8 mouse cellular contexts compared by ENCODE assay signal in the genomic region with DNA sequence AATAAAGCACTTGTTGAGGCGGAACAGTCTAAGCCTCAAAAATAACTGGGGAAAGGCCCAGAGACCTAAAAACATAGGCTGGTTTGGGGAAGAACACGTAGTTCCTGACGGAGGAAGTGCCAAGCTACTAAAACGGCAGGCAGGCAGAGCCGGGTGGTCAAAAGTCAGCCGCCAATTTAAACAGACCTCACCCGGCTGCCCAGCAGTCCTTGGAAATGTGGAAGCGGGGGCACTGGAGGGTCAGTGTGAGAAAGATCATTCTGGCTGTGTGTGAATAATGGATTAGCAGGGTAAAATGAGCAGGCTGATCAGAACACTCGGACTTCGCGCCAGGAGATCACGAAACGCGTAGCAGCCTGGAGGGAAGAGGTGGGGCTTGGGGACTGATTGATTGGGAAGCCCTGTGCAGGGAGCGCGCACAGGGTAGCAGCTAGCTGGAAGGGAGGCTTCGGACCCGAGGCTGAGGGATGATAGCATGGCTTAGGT. TPM values are rescaled to one million over a fixed set of nuclear protein-coding genes. Genes with fewer than 3 reads are reported as not detected.
A peak's percentile ranks its signal among the peaks of the same experiment; 100 is the strongest.
DNase-seq lines count a peak whose midpoint lies in the region; ATAC-seq and TF ChIP-seq lines count a peak whose summit lies in the region.

No protein-coding gene starts in this region.

- H3K9me3 ChIP-seq in forebrain, embryonic 10.5 days = no peaks in the 10 kb centered on the region
- no peaks in the 10 kb centered on the region for H3K9me3 ChIP-seq in limb, embryonic 11.5 days (ENCODE audit: control insufficient read depth, low read length)
- no peaks in the 10 kb centered on the region for H3K9me3 ChIP-seq in midbrain, embryonic 10.5 days (replicated peaks)

- peak overlapping the region; percentile 86 for H3K27ac ChIP-seq in spleen, adult 2 months (ENCODE audit: insufficient read depth, low read length)
- H3K27ac ChIP-seq in forebrain, embryonic 10.5 days = peak overlapping the region; percentile 88
- peak overlapping the region; percentile 99 for H3K27ac ChIP-seq in limb, embryonic 11.5 days (replicated peaks; ENCODE audit: low read depth, low read length)
- peak overlapping the region; percentile 86 for H3K27ac ChIP-seq in midbrain, embryonic 10.5 days (replicated peaks)

- peak overlapping the region; percentile 43 for H3K4me2 ChIP-seq in limb, embryonic 11.5 days (ENCODE audit: low read depth, severe bottlenecking)

- intact Hi-C loops in heart, postnatal 25 days (cut with DNase I) = loop anchor here (2.0 to 10.0 kb wide), 3 partner anchors 25 to 355 kb away; a partner anchor contains a TSS

- peaks cover 13% of the 10 kb centered on the region; the same call in 1 of the 2 replicates for H3K4me1 ChIP-seq in spleen, adult 2 months (ENCODE audit: control insufficient read depth, insufficient read depth, insufficient read length)
- H3K4me1 ChIP-seq in forebrain, embryonic 10.5 days = peaks cover 61% of the 10 kb centered on the region
- peaks cover 33% of the 10 kb centered on the region for H3K4me1 ChIP-seq in limb, embryonic 11.5 days (ENCODE audit: control insufficient read depth, insufficient read depth, low read length)
- H3K4me1 ChIP-seq in midbrain, embryonic 10.5 days = peaks cover 51% of the 10 kb centered on the region

- peak in 1 of 2 experiments; percentile 37 for DNase-seq in spleen, adult 2 months (ENCODE audit: low read depth in 1 of 2, low spot score in 2 of 2)
- no peak for DNase-seq in spleen, postnatal 4 days (ENCODE audit: low spot score in 2 of 2)
- peak; percentile 60 for DNase-seq in forebrain, embryonic 10.5 days (ENCODE audit: extremely low spot score, low spot score)
- peak; percentile 29 for DNase-seq in heart, postnatal 25 days (ENCODE audit: low spot score)
- peak; percentile 68 for DNase-seq in limb, embryonic 11.5 days (ENCODE audit: low spot score)
- peak; percentile 64 for DNase-seq in midbrain, embryonic 10.5 days (ENCODE audit: low spot score)
- DNase-seq in cerebellum, adult 11 months = no peak
- DNase-seq in left cerebral cortex, adult 18-20 months (ENCODE audit: low spot score in 2 of 2) = no peak

- peak overlapping the region; percentile 48; the same call in 1 of the 2 replicates for H3K9ac ChIP-seq in limb, embryonic 11.5 days (ENCODE audit: low read length)

- H3K27me3 ChIP-seq in spleen, adult 2 months (ENCODE audit: control insufficient read depth, insufficient read depth, low read length) = no peaks in the 10 kb centered on the region
- peaks cover 27% of the 10 kb centered on the region for H3K27me3 ChIP-seq in forebrain, embryonic 10.5 days (ENCODE audit: poor library complexity, severe bottlenecking)
- H3K27me3 ChIP-seq in limb, embryonic 11.5 days (ENCODE audit: control insufficient read depth, insufficient read depth, low read length) = no peaks in the 10 kb centered on the region
- peaks cover 28% of the 10 kb centered on the region for H3K27me3 ChIP-seq in midbrain, embryonic 10.5 days (ENCODE audit: low read depth, poor library complexity, severe bottlenecking)

- ATAC-seq in limb, embryonic 11.5 days (ENCODE audit: insufficient number of reproducible peaks, low FRiP score, low TSS enrichment, low read depth) = no peak

- TF ChIP-seq POLR2A in spleen, adult 2 months (IDR thresholded peaks at IDR 0.05; ENCODE audit: low read depth, low read length) = no peak

- peak overlapping the region; percentile 31 for H3K4me3 ChIP-seq in spleen, adult 2 months (ENCODE audit: extremely low read depth, insufficient read depth, insufficient read length)
- H3K4me3 ChIP-seq in forebrain, embryonic 10.5 days = peak overlapping the region; percentile 47
- H3K4me3 ChIP-seq in limb, embryonic 11.5 days (ENCODE audit: low read depth, low read length) = no peak overlapping the region
- H3K4me3 ChIP-seq in midbrain, embryonic 10.5 days = peak overlapping the region; percentile 50

- TF ChIP-seq CTCF in spleen, adult 2 months (IDR thresholded peaks at IDR 0.05; ENCODE audit: extremely low read depth, insufficient read depth, insufficient read length, insufficient replicate concordance) = no peak

- H3K36me3 ChIP-seq in spleen, adult 2 months (ENCODE audit: control insufficient read depth, insufficient read depth, low read length) = no peaks in the 10 kb centered on the region
- H3K36me3 ChIP-seq in forebrain, embryonic 10.5 days (replicated peaks) = peaks cover 24% of the 10 kb centered on the region
- H3K36me3 ChIP-seq in limb, embryonic 11.5 days (ENCODE audit: control insufficient read depth, insufficient read depth, low read length) = no peaks in the 10 kb centered on the region
- H3K36me3 ChIP-seq in midbrain, embryonic 10.5 days = peaks cover 22% of the 10 kb centered on the region

- 4% methylated on average over 18 of the region's 18 CpGs for WGBS in spleen, adult 2 months
- 3% methylated on average over 18 of the region's 18 CpGs for WGBS in forebrain, embryonic 10.5 days
- WGBS in limb, embryonic 11.5 days = 3% methylated on average over 18 of the region's 18 CpGs
- WGBS in midbrain, embryonic 10.5 days = 4% methylated on average over 18 of the region's 18 CpGs

RNA-seq across cellular contexts. Expression of a gene that starts 4.6 kb away (rescaled TPM):
- polyA plus RNA-seq in spleen, adult 2 months (2012; rRNA removed) = 8.6 and 8.8 TPM in 2 replicates
- 260 and 269 TPM in 2 replicates for polyA plus RNA-seq in forebrain, embryonic 10.5 days (2016; fragmentation: Nextera tagmentation; extraction: Ambion mirVana)
- total RNA-seq in heart, postnatal 25 days (2021) = 10 to 100 TPM; 18.4 to 18.6 TPM
- polyA plus RNA-seq in limb, embryonic 11.5 days (2014; fragmentation: Nextera tagmentation; extraction: Ambion mirVana) = 250 and 252 TPM in 2 replicates
- polyA plus RNA-seq in midbrain, embryonic 10.5 days (2016; fragmentation: Nextera tagmentation; extraction: Ambion mirVana) = 247 and 256 TPM in 2 replicates
- 10 to 100 TPM; 33.9 to 42.3 TPM for total RNA-seq in left cerebral cortex, adult 18-20 months (2021)

RNA-seq across cellular contexts. Expression of a gene that starts 9.5 kb away (rescaled TPM):
- 19.4 and 25.0 TPM in 2 replicates for polyA plus RNA-seq in spleen, adult 2 months (2012; rRNA removed)
- polyA plus RNA-seq in forebrain, embryonic 10.5 days (2016; fragmentation: Nextera tagmentation; extraction: Ambion mirVana) = 5.5 and 8.7 TPM in 2 replicates
- total RNA-seq in heart, postnatal 25 days (2021) = 10 to 100 TPM; 12.7 to 14.2 TPM
- 11.5 and 11.6 TPM in 2 replicates for polyA plus RNA-seq in limb, embryonic 11.5 days (2014; fragmentation: Nextera tagmentation; extraction: Ambion mirVana)
- polyA plus RNA-seq in midbrain, embryonic 10.5 days (2016; fragmentation: Nextera tagmentation; extraction: Ambion mirVana) = 4.6 and 5.8 TPM in 2 replicates
- 1 to 10 TPM; 1.3 TPM for total RNA-seq in left cerebral cortex, adult 18-20 months (2021)

RNA-seq across cellular contexts. Expression of a gene that starts 16.6 kb away (rescaled TPM):
- polyA plus RNA-seq in spleen, adult 2 months (2012; rRNA removed) = 3.0 and 3.4 TPM in 2 replicates
- 63.0 and 65.9 TPM in 2 replicates for polyA plus RNA-seq in forebrain, embryonic 10.5 days (2016; fragmentation: Nextera tagmentation; extraction: Ambion mirVana)
- 10 to 100 TPM; 10.8 to 13.2 TPM for total RNA-seq in heart, postnatal 25 days (2021)
- 78.9 TPM in 2 replicates for polyA plus RNA-seq in limb, embryonic 11.5 days (2014; fragmentation: Nextera tagmentation; extraction: Ambion mirVana)
- polyA plus RNA-seq in midbrain, embryonic 10.5 days (2016; fragmentation: Nextera tagmentation; extraction: Ambion mirVana) = 63.6 and 68.0 TPM in 2 replicates
- total RNA-seq in left cerebral cortex, adult 18-20 months (2021) = 10 to 100 TPM; 15.0 to 15.3 TPM

RNA-seq across cellular contexts. Expression of a gene that starts 31.6 kb away (rescaled TPM):
- 31.3 and 33.4 TPM in 2 replicates for polyA plus RNA-seq in spleen, adult 2 months (2012; rRNA removed)
- polyA plus RNA-seq in forebrain, embryonic 10.5 days (2016; fragmentation: Nextera tagmentation; extraction: Ambion mirVana) = 28.8 and 29.4 TPM in 2 replicates
- 10 to 100 TPM; 10.1 to 10.4 TPM for total RNA-seq in heart, postnatal 25 days (2021)
- polyA plus RNA-seq in limb, embryonic 11.5 days (2014; fragmentation: Nextera tagmentation; extraction: Ambion mirVana) = 22.3 and 26.1 TPM in 2 replicates
- polyA plus RNA-seq in midbrain, embryonic 10.5 days (2016; fragmentation: Nextera tagmentation; extraction: Ambion mirVana) = 25.7 and 26.1 TPM in 2 replicates
- 10 to 100 TPM; 37.2 to 42.3 TPM for total RNA-seq in left cerebral cortex, adult 18-20 months (2021)

RNA-seq across cellular contexts. Expression of a gene that starts 53.4 kb away (rescaled TPM):
- polyA plus RNA-seq in spleen, adult 2 months (2012; rRNA removed) = 0.02 and 0.06 TPM in 2 replicates
- 2.7 and 3.0 TPM in 2 replicates for polyA plus RNA-seq in forebrain, embryonic 10.5 days (2016; fragmentation: Nextera tagmentation; extraction: Ambion mirVana)
- total RNA-seq in heart, postnatal 25 days (2021) = under 1 TPM; 0.08 to 0.14 TPM
- polyA plus RNA-seq in limb, embryonic 11.5 days (2014; fragmentation: Nextera tagmentation; extraction: Ambion mirVana) = 0.27 and 0.60 TPM in 2 replicates
- polyA plus RNA-seq in midbrain, embryonic 10.5 days (2016; fragmentation: Nextera tagmentation; extraction: Ambion mirVana) = 13.8 and 18.2 TPM in 2 replicates
- 10 to 100 TPM; 17.1 to 17.3 TPM for total RNA-seq in left cerebral cortex, adult 18-20 months (2021)

Comparison
In these comparisons a context has a peak if more than half of its experiments do, and no peak if none do; other contexts are left out.
1. DNase-seq: peak in forebrain, embryonic 10.5 days (single experiment), heart, postnatal 25 days (single experiment), limb, embryonic 11.5 days (single experiment) and midbrain, embryonic 10.5 days (single experiment); none in spleen, postnatal 4 days (0 of 2), cerebellum, adult 11 months (single experiment) and left cerebral cortex, adult 18-20 months (0 of 2).
2. RNA of a gene that starts 4.6 kb away (polyA plus RNA-seq): 260 to 269 TPM in forebrain, embryonic 10.5 days, 247 to 256 TPM in midbrain, embryonic 10.5 days and 250 to 252 TPM in limb, embryonic 11.5 days; 8.6 to 8.8 TPM in spleen, adult 2 months; every median in the first group is over 10 times any median in the second.
3. RNA of a gene that starts 16.6 kb away (polyA plus RNA-seq): 78.9 TPM in limb, embryonic 11.5 days, 63.6 to 68.0 TPM in midbrain, embryonic 10.5 days and 63.0 to 65.9 TPM in forebrain, embryonic 10.5 days; 3.0 to 3.4 TPM in spleen, adult 2 months; every median in the first group is over 10 times any median in the second.
4. Peak in every context shown above with its lines, with median percentiles within 50 percentile points of each other: H3K27ac ChIP-seq.